Mouse (Mus musculus) limb, embryonic 15.5 days (tissue): Measurements from ENCODE around the gene Hist1h2af. TPM values are rescaled to one million over a fixed set of nuclear protein-coding genes. Genes with fewer than 3 reads are reported as not detected.
"Not testable (repeated sequence)": the region's sequence is repeated elsewhere in the genome, so short reads cannot be mapped to it uniquely, and the experiment has no call there.

Experiments
- ATAC-seq: fragments of 200-750 bp; cut with Nextera tagmentation; 2 replicates; pipeline ENCODE4 v1.8.0; 2017; ENCODE audit warnings: low read depth, moderate TSS enrichment; ENCODE audit not compliant: insufficient number of reproducible peaks, low FRiP score, low TSS enrichment
- H3K27ac ChIP-seq: fragments of 300-500 bp; sonication (generic); 2 replicates; pipeline ENCODE4 v1.5.1; 2015; ENCODE audit warnings: moderate library complexity, mild to moderate bottlenecking, inconsistent platforms
- H3K27me3 ChIP-seq: fragments of 300-500 bp; sonication (generic); 2 replicates; pipeline ENCODE4 v1.6.1; 2015; ENCODE audit warnings: inconsistent platforms
- H3K36me3 ChIP-seq: fragments of 300-500 bp; sonication (generic); 2 replicates; pipeline ENCODE4 v1.6.1; 2015; ENCODE audit warnings: inconsistent platforms
- H3K4me1 ChIP-seq: fragments of 300-500 bp; sonication (generic); 2 replicates; pipeline ENCODE4 v1.6.1; 2015; ENCODE audit warnings: inconsistent platforms
- H3K4me2 ChIP-seq: fragments of 300-500 bp; sonication (generic); 2 replicates; pipeline ENCODE4 v1.6.1; 2015; ENCODE audit warnings: mild to moderate bottlenecking, inconsistent platforms
- H3K4me3 ChIP-seq: fragments of 300-500 bp; sonication (generic); 2 replicates; pipeline ENCODE4 v1.5.1; 2015; ENCODE audit warnings: mild to moderate bottlenecking, inconsistent platforms
- H3K9ac ChIP-seq: fragments of 300-500 bp; sonication (generic); 2 replicates; pipeline ENCODE4 v1.6.1; 2015; ENCODE audit warnings: inconsistent platforms
- H3K9me3 ChIP-seq: fragments of 300-500 bp; sonication (generic); 2 replicates; pipeline ENCODE4 v1.6.1; 2016; ENCODE audit warnings: inconsistent platforms
- WGBS: fragments of 180-500 bp; shearing (Covaris S2); methylation state at CpG from one replicate; pipeline ENCODE4 v1.1.7; 2015; 5-methylcytosine and 5-hydroxymethylcytosine counted together
- polyA plus RNA-seq: library from polyadenylated mRNA; unstranded; fragments of >200 nt; fragmentation: Nextera tagmentation; extraction: Ambion mirVana; gene quantifications from 2 replicates; pipeline ENCODE4 v1.2.1, GENCODE M21; 2015

Gene Hist1h2af
- polyA plus RNA-seq, 1 experiment from 2014 or later: 7.5 TPM

GRCm38 (mm10) chr13:23538249-23538648 is 4.5 kb downstream of the Hist1h2af start:
- H3K4me1 ChIP-seq: peaks cover 22% of the 10 kb centered on the region
- no peak overlapping the region for H3K27ac ChIP-seq
- H3K9ac ChIP-seq: no peak overlapping the region
- no peak overlapping the region for H3K4me3 ChIP-seq
- H3K36me3 ChIP-seq: no peaks in the 10 kb centered on the region
- 54% methylated on average over 5 of the region's 5 CpGs for WGBS
- no peaks in the 10 kb centered on the region for H3K27me3 ChIP-seq
- no peak overlapping the region for H3K4me2 ChIP-seq
- no peak for ATAC-seq
- H3K9me3 ChIP-seq: no peaks in the 10 kb centered on the region

- not testable (repeated sequence) for ATAC-seq, H3K27me3 ChIP-seq, H3K4me3 ChIP-seq, H3K36me3 ChIP-seq, H3K27ac ChIP-seq, H3K9me3 ChIP-seq, H3K4me2 ChIP-seq, H3K9ac ChIP-seq
- WGBS: 77% methylated on average over 1 of the region's 1 CpGs
- H3K4me1 ChIP-seq: peaks cover 16% of the 10 kb centered on the region
Measured at GRCm38 (mm10) chr13:23539821-23540220, 6.1 kb downstream of the Hist1h2af start.

- Histone ChIP-seq H3K4me1 (peaks cover 10% of the 10 kb centered on the region), H3K36me3 (no peaks in the 10 kb centered on the region), H3K27ac (no peak overlapping the region), H3K9ac (no peak overlapping the region), H3K9me3 (no peaks in the 10 kb centered on the region), H3K4me3 (no peak overlapping the region), H3K4me2 (no peak overlapping the region), H3K27me3 (no peaks in the 10 kb centered on the region)
- 68% methylated on average over 3 of the region's 3 CpGs for WGBS
- no peak for ATAC-seq
Measured at GRCm38 (mm10) chr13:23541497-23541896, 7.8 kb downstream of the Hist1h2af start.

GRCm38 (mm10) chr13:23542225-23542980 is 8.7 kb downstream of the Hist1h2af start:
- H3K4me1 ChIP-seq, ATAC-seq, H3K36me3 ChIP-seq, H3K9me3 ChIP-seq, H3K27me3 ChIP-seq: not testable (repeated sequence)
- Histone ChIP-seq H3K27ac (peak overlapping the region; percentile 87), H3K4me3 (peak overlapping the region; percentile 44), H3K9ac (peak overlapping the region; percentile 31), H3K4me2 (peak overlapping the region; percentile 56)
- 12% methylated on average over 3 of the region's 3 CpGs for WGBS

- ATAC-seq: peak; percentile 95
- H3K4me2 ChIP-seq: peak within 1 kb of the TSS; percentile 57
- WGBS: under 1% methylated on average over 39 of the region's 42 CpGs
Measured at GRCm38 (mm10) chr13:23542999-23543607, 9.4 kb downstream of the Hist1h2af start, which contains the start of gene Hist1h2bh. Gene Hist1h2bh, minus strand, starts transcription at chr13:23543392.

GRCm38 (mm10) chr13:23543965-23544786 is 10.5 kb downstream of the Hist1h2af start, which contains the start of gene Hist1h3f:
Gene Hist1h3f, plus strand, starts transcription at chr13:23544052.
- under 1% methylated on average over 36 of the region's 45 CpGs for WGBS
- peak within 1 kb of the TSS; percentile 51 for H3K4me3 ChIP-seq
- peak within 1 kb of the TSS; percentile 57 for H3K4me2 ChIP-seq
- no peaks in the 10 kb centered on the region for H3K9me3 ChIP-seq
- no peaks in the 10 kb centered on the region for H3K36me3 ChIP-seq
- peaks cover 4% of the 10 kb centered on the region; the same call in 1 of the 2 replicates for H3K4me1 ChIP-seq
- H3K9ac ChIP-seq: peak within 1 kb of the TSS; percentile 37
- peak within 1 kb of the TSS; percentile 92 for H3K27ac ChIP-seq
- H3K27me3 ChIP-seq: no peaks in the 10 kb centered on the region
- peak; percentile 89 for ATAC-seq

More at GRCm38 (mm10) chr13:23542999-23543607, 9.4 kb downstream of the Hist1h2af start, which contains the start of gene Hist1h2bh:
- Histone ChIP-seq H3K9ac (peak within 1 kb of the TSS; percentile 37), H3K27ac (peak within 1 kb of the TSS; percentile 92), H3K4me3 (peak within 1 kb of the TSS; percentile 51)
- H3K9me3 ChIP-seq, H3K36me3 ChIP-seq, H3K4me1 ChIP-seq, H3K27me3 ChIP-seq: not testable (repeated sequence)

- not testable (repeated sequence) for H3K9ac ChIP-seq, ATAC-seq, H3K4me1 ChIP-seq, H3K36me3 ChIP-seq, H3K9me3 ChIP-seq, H3K27me3 ChIP-seq
- peak overlapping the region; percentile 51 for H3K4me3 ChIP-seq
- peak overlapping the region; percentile 92; the same call in 1 of the 2 replicates for H3K27ac ChIP-seq
- under 1% methylated on average over 14 of the region's 14 CpGs for WGBS
- peak overlapping the region; percentile 57 for H3K4me2 ChIP-seq
Measured at GRCm38 (mm10) chr13:23544787-23545120, 11.0 kb downstream of the Hist1h2af start.

- no peaks in the 10 kb centered on the region for H3K27me3 ChIP-seq
- 76% methylated on average over 5 of the region's 5 CpGs for WGBS
- no peak overlapping the region for H3K4me3 ChIP-seq
- ATAC-seq: no peak
- no peak overlapping the region for H3K27ac ChIP-seq
- H3K36me3 ChIP-seq: no peaks in the 10 kb centered on the region
- H3K4me2 ChIP-seq: no peak overlapping the region
- H3K4me1 ChIP-seq: peaks cover 9% of the 10 kb centered on the region; the same call in 1 of the 2 replicates
- H3K9ac ChIP-seq: no peak overlapping the region
- H3K9me3 ChIP-seq: no peaks in the 10 kb centered on the region
Measured at GRCm38 (mm10) chr13:23546694-23547093, 13.0 kb downstream of the Hist1h2af start.

- peak overlapping the region; percentile 46 for H3K4me3 ChIP-seq
- no peaks in the 10 kb centered on the region for H3K36me3 ChIP-seq
- no peak for ATAC-seq
- H3K9ac ChIP-seq: 0 out of 2 replicates have a peak overlapping the region, but pooled peaks have one; percentile 21
- H3K27me3 ChIP-seq: no peaks in the 10 kb centered on the region
- H3K9me3 ChIP-seq: no peaks in the 10 kb centered on the region
- H3K27ac ChIP-seq: peak overlapping the region; percentile 92
- peaks cover 20% of the 10 kb centered on the region for H3K4me1 ChIP-seq
- H3K4me2 ChIP-seq: peak overlapping the region; percentile 62
- 2% methylated on average over 3 of the region's 3 CpGs for WGBS
Measured at GRCm38 (mm10) chr13:23550761-23551145, 17.0 kb downstream of the Hist1h2af start.

- under 1% methylated on average over 47 of the region's 47 CpGs for WGBS
- ATAC-seq: peak; percentile 80
Measured at GRCm38 (mm10) chr13:23551146-23551834, 17.6 kb downstream of the Hist1h2af start, which contains the start of gene Hist1h4f. Gene Hist1h4f, minus strand, starts transcription at chr13:23551648.

More at GRCm38 (mm10) chr13:23551146-23551834, 17.6 kb downstream of the Hist1h2af start, which contains the start of gene Hist1h4f:
- Histone ChIP-seq H3K4me1 (peaks cover 20% of the 10 kb centered on the region), H3K9ac (0 out of 2 replicates have a peak within 1 kb of the TSS, but pooled peaks have one; percentile 21), H3K4me2 (peak within 1 kb of the TSS; percentile 62), H3K4me3 (peak within 1 kb of the TSS; percentile 46), H3K27ac (peak within 1 kb of the TSS; percentile 92)
- H3K9me3 ChIP-seq, H3K27me3 ChIP-seq, H3K36me3 ChIP-seq: not testable (repeated sequence)
